15 mouse cellular contexts compared by ENCODE assay signal in the genomic region with DNA sequence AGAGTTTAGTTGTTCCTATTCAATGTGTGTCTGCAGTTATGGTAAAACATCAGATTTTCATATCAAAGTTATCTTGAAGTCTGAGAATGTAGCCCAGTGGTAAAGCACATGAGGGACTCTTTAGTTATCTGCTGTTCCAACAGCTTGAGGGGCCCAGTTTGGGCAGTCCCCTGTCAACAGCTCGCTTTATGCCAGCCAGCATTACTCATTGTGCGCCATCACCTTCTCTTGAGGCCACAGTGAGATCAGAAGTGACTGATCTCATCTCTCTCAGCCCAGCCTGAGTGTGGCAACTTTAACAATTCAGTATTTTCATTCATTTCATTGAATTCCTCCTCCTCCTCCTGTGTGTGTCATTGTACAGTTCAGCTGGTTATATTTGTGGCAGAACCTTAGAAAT.
DNase-seq lines count a peak whose midpoint lies in the region; ATAC-seq lines count a peak whose summit lies in the region.
"Had no signal": no experiment of that assay in that cellular context is flagged by ENCODE, and none has a peak within 500 bp of the region (broad histone marks: within the 10 kb centered on the region; RNA-seq: fewer than 3 reads in every experiment).

No protein-coding gene starts in this region.

- H3K4me2 ChIP-seq in heart, embryonic 16.5 days (ENCODE audit: low read depth, low read length), result no peak overlapping the region
- H3K4me2 ChIP-seq: forebrain, embryonic 13.5 days; heart, embryonic 12.5 days; heart, embryonic 15.5 days; hindbrain, embryonic 14.5 days had no signal

- 0 out of 2 replicates have a peak, but pooled peaks have one; percentile 45 for ATAC-seq in heart, embryonic 16.5 days (replicated peaks; ENCODE audit: extremely low read depth, insufficient read depth, low FRiP score)
- ATAC-seq: forebrain, embryonic 13.5 days; Patski had no signal

- WGBS in heart, embryonic 16.5 days, result 48% methylated on average over 2 of the region's 2 CpGs
- WGBS in heart, embryonic 10.5 days, result 44% methylated on average over 2 of the region's 2 CpGs

- no peak overlapping the region for H3K9ac ChIP-seq in heart, embryonic 16.5 days (ENCODE audit: low read length)
- H3K9ac ChIP-seq: forebrain, embryonic 13.5 days; heart, embryonic 12.5 days; heart, embryonic 15.5 days; hindbrain, embryonic 14.5 days had no signal

- no peak overlapping the region for H3K27ac ChIP-seq in heart, embryonic 16.5 days (ENCODE audit: low read length)
- no peak overlapping the region for H3K27ac ChIP-seq in heart, embryonic 10.5 days
- H3K27ac ChIP-seq: forebrain, embryonic 10.5 days; forebrain, embryonic 13.5 days; heart, embryonic 15.5 days; hindbrain, embryonic 14.5 days; hindbrain, postnatal 0 days had no signal

- H3K36me3 ChIP-seq in heart, embryonic 16.5 days (ENCODE audit: control insufficient read depth, insufficient read depth), result peaks cover 2% of the 10 kb centered on the region; the same call in 1 of the 2 replicates
- H3K36me3 ChIP-seq in heart, embryonic 10.5 days, result no peaks in the 10 kb centered on the region
- H3K36me3 ChIP-seq: forebrain, embryonic 10.5 days; heart, embryonic 15.5 days had no signal

- no peak for DNase-seq in heart, embryonic 10.5 days (ENCODE audit: low spot score)
- peak; percentile 13 for DNase-seq in adrenal gland, postnatal 10 days
- DNase-seq in adrenal gland, postnatal 36 days, result peak; percentile 12 to 45
- DNase-seq in frontal cortex, postnatal 25 days (ENCODE audit: low spot score in 2 of 2), result no peak
- no peak for DNase-seq in liver
- DNase-seq: gastrocnemius, postnatal 10 days; heart, adult 11 months had no signal

- H3K4me3 ChIP-seq in heart, embryonic 16.5 days (ENCODE audit: low read length), result no peak overlapping the region
- H3K4me3 ChIP-seq in heart, embryonic 10.5 days, result no peak overlapping the region
- H3K4me3 ChIP-seq: forebrain, embryonic 10.5 days; forebrain, embryonic 13.5 days; heart, embryonic 12.5 days; heart, embryonic 15.5 days had no signal

- no peaks in the 10 kb centered on the region for H3K27me3 ChIP-seq in heart, embryonic 16.5 days (ENCODE audit: control insufficient read depth, insufficient read depth, low read length)
- H3K27me3 ChIP-seq in heart, embryonic 10.5 days (ENCODE audit: insufficient read depth, poor library complexity, severe bottlenecking), result no peaks in the 10 kb centered on the region
- H3K27me3 ChIP-seq: forebrain, embryonic 13.5 days; heart, embryonic 12.5 days; heart, embryonic 15.5 days; Patski had no signal

- H3K4me1 ChIP-seq in heart, embryonic 16.5 days (ENCODE audit: control insufficient read depth, insufficient read depth, low read length), result peaks cover 8% of the 10 kb centered on the region
- peaks cover 12% of the 10 kb centered on the region for H3K4me1 ChIP-seq in heart, embryonic 10.5 days
- H3K4me1 ChIP-seq: forebrain, embryonic 13.5 days had no signal

- H3K9me3 ChIP-seq in heart, embryonic 16.5 days (replicated peaks; ENCODE audit: control insufficient read depth, low read length), result no peaks in the 10 kb centered on the region
- no peaks in the 10 kb centered on the region for H3K9me3 ChIP-seq in heart, embryonic 10.5 days
- H3K9me3 ChIP-seq: forebrain, embryonic 10.5 days; forebrain, embryonic 13.5 days; heart, embryonic 12.5 days; heart, embryonic 15.5 days had no signal

Comparison
In these comparisons a context has a peak if more than half of its experiments do, and no peak if none do; other contexts are left out.
1. DNase-seq: peak in adrenal gland, postnatal 10 days (single experiment) and adrenal gland, postnatal 36 days (2 of 2); none in heart, embryonic 10.5 days (single experiment), frontal cortex, postnatal 25 days (0 of 2) and liver (single experiment).